ENCODE assay signal across 8 mouse cellular contexts in genomic region chr10:19712421-19712836, GRCm38 (mm10). TPM values are rescaled to one million over a fixed set of nuclear protein-coding genes. Genes with fewer than 3 reads are reported as not detected.
DNase-seq lines count a peak whose midpoint lies in the region; ATAC-seq and TF ChIP-seq lines count a peak whose summit lies in the region.

Gene Il20ra (plus strand): TSS chr10:19712570.

- in situ Hi-C loops in ES-E14 (cut with MboI; ENCODE audit: low sequenced_read_pairs in 2 of 2, unreplicated experiment in 2 of 2): loop anchor here (25.0 kb wide), 3 partner anchors 200 to 400 kb away; partner anchors contain the start of gene Pex7 (in 1 of the 2)

- H3K9ac ChIP-seq in ES-E14 (ENCODE audit: insufficient read depth, low read depth, low read length, poor library complexity, severe bottlenecking): peak within 1 kb of the TSS; percentile 74
- peak within 1 kb of the TSS; percentile 58 for H3K9ac ChIP-seq in forebrain, embryonic 14.5 days (ENCODE audit: low read length)

- peak within 1 kb of the TSS; percentile 91 for H3K4me2 ChIP-seq in forebrain, embryonic 14.5 days (ENCODE audit: low read length)

- peak; percentile 24 for DNase-seq in ES-E14 (ENCODE audit: low read depth, low spot score)
- DNase-seq in adrenal gland, postnatal 36 days: peak; percentile 77 to 79
- peak; percentile 65 for DNase-seq in forebrain, embryonic 14.5 days (ENCODE audit: low spot score)
- peak; percentile 55 for DNase-seq in hindbrain, embryonic 10.5 days (ENCODE audit: low spot score)
- peak; percentile 28 to 55 for DNase-seq in layer of hippocampus, postnatal 36 days
- peak; percentile 47 for DNase-seq in lung, postnatal 36 days
- peak; percentile 65 to 75 for DNase-seq in right cerebral cortex, adult 2 months (ENCODE audit: low spot score in 2 of 2)

- WGBS in forebrain, embryonic 14.5 days: 1% methylated on average over 29 of the region's 29 CpGs
- WGBS in hindbrain, embryonic 10.5 days: 2% methylated on average over 29 of the region's 29 CpGs

- peaks cover 14% of the 10 kb centered on the region; the same call in 1 of the 2 replicates for H3K27me3 ChIP-seq in forebrain, embryonic 14.5 days (replicated peaks; ENCODE audit: control insufficient read depth, insufficient read depth, low read length)
- peaks cover 46% of the 10 kb centered on the region for H3K27me3 ChIP-seq in hindbrain, embryonic 10.5 days (ENCODE audit: insufficient read depth, poor library complexity, severe bottlenecking)

- no peaks in the 10 kb centered on the region for H3K4me1 ChIP-seq in ES-E14 (ENCODE audit: control insufficient read depth in 2 of 2, insufficient read depth in 2 of 2, low read length in 2 of 2, poor library complexity in 1 of 2)
- no peaks in the 10 kb centered on the region; the same call in 1 of the 2 replicates for H3K4me1 ChIP-seq in forebrain, embryonic 14.5 days (ENCODE audit: control insufficient read depth, insufficient read depth, low read length)
- H3K4me1 ChIP-seq in hindbrain, embryonic 10.5 days (replicated peaks): peaks cover 6% of the 10 kb centered on the region

- H3K27ac ChIP-seq in ES-E14 (ENCODE audit: insufficient read depth, low read depth, low read length, poor library complexity, severe bottlenecking): no peak within 1 kb of the TSS
- H3K27ac ChIP-seq in forebrain, embryonic 14.5 days (ENCODE audit: low read depth, low read length): no peak within 1 kb of the TSS
- 0 out of 2 replicates have a peak within 1 kb of the TSS, but pooled peaks have one; percentile 50 for H3K27ac ChIP-seq in hindbrain, embryonic 10.5 days

- ATAC-seq in forebrain, embryonic 14.5 days: peak; percentile 75
- ATAC-seq in activated CD4-positive, CD25-positive, alpha-beta regulatory T cell, adult 4 months: no peak

- peak within 1 kb of the TSS; percentile 59 to 66 for H3K4me3 ChIP-seq in ES-E14 (ENCODE audit: insufficient read depth in 1 of 2, low read depth in 1 of 2, low read length in 2 of 2, poor library complexity in 1 of 2, severe bottlenecking in 1 of 2)
- H3K4me3 ChIP-seq in forebrain, embryonic 14.5 days (ENCODE audit: low read depth, low read length): peak within 1 kb of the TSS; percentile 38
- H3K4me3 ChIP-seq in hindbrain, embryonic 10.5 days: peak within 1 kb of the TSS; percentile 60

- no peaks in the 10 kb centered on the region for H3K36me3 ChIP-seq in ES-E14 (ENCODE audit: control insufficient read depth, insufficient read depth, low read length, poor library complexity, severe bottlenecking)
- no peaks in the 10 kb centered on the region for H3K36me3 ChIP-seq in forebrain, embryonic 14.5 days (ENCODE audit: control insufficient read depth, insufficient read depth, low read length)
- H3K36me3 ChIP-seq in hindbrain, embryonic 10.5 days: no peaks in the 10 kb centered on the region

- H3K9me3 ChIP-seq in ES-E14 (ENCODE audit: control insufficient read depth, insufficient read depth, low read depth, low read length): no peaks in the 10 kb centered on the region
- no peaks in the 10 kb centered on the region for H3K9me3 ChIP-seq in forebrain, embryonic 14.5 days (replicated peaks; ENCODE audit: control insufficient read depth, low read length)
- no peaks in the 10 kb centered on the region for H3K9me3 ChIP-seq in hindbrain, embryonic 10.5 days

TF ChIP-seq in ES-E14, 5 proteins besides CTCF, POLR2A, EP300 and RAD21:
- no peak for TF ChIP-seq ZNF384 (IDR thresholded peaks at IDR 0.05; ENCODE audit: low read depth, low read length)
- no peak for TF ChIP-seq CHD2 (IDR thresholded peaks at IDR 0.05; ENCODE audit: low read depth, low read length)
- TF ChIP-seq HCFC1 (IDR thresholded peaks at IDR 0.05; ENCODE audit: borderline replicate concordance, insufficient read depth, low read length): no peak
- TF ChIP-seq ZC3H11A (IDR thresholded peaks at IDR 0.05; ENCODE audit: borderline replicate concordance, low read depth, low read length): no peak
- no peak for TF ChIP-seq MAFK (IDR thresholded peaks at IDR 0.05; ENCODE audit: insufficient read depth, low read depth, low read length)
TF ChIP-seq in ES-E14: peak in this region for 0.

RNA-seq across cellular contexts. Expression of gene Il20ra, which starts in this region (rescaled TPM):
- 0.16 TPM in 1 of 2 replicates, not detected in the other for total RNA-seq in ES-E14 (2012; rRNA removed)
- total RNA-seq in adrenal gland, postnatal 36 days (2021): 1 to 10 TPM; 2.3 to 3.0 TPM
- polyA plus RNA-seq in forebrain, embryonic 14.5 days (2014; fragmentation: Nextera tagmentation; extraction: Ambion mirVana): not detected in 2 replicates
- polyA plus RNA-seq in hindbrain, embryonic 10.5 days (2016; fragmentation: Nextera tagmentation; extraction: Ambion mirVana): 0.14 TPM in 1 of 2 replicates, not detected in the other
- total RNA-seq in layer of hippocampus, postnatal 36 days (2021): not detected
- polyA plus RNA-seq in activated CD4-positive, CD25-positive, alpha-beta regulatory T cell, adult 4 months (2017; shearing (Covaris generic)): under 1 TPM in 1 of 2 experiments, not detected in 1; 0.22 TPM

Comparison
In these comparisons a context has a peak if more than half of its experiments do, and no peak if none do; other contexts are left out.
1. Peak in DNase-seq, H3K4me3 ChIP-seq and H3K9ac ChIP-seq in ES-E14; RNA of the gene not detected or under 1 TPM.
2. Peak in DNase-seq, ATAC-seq, H3K4me3 ChIP-seq, H3K9ac ChIP-seq and H3K4me2 ChIP-seq in forebrain, embryonic 14.5 days; RNA of the gene not detected or under 1 TPM.
3. Peak in DNase-seq, H3K4me3 ChIP-seq and H3K27ac ChIP-seq in hindbrain, embryonic 10.5 days; RNA of the gene not detected or under 1 TPM.
4. Peak in DNase-seq in layer of hippocampus, postnatal 36 days; RNA of the gene not detected or under 1 TPM.
5. DNase-seq: peak in every context shown above with its lines; median percentile 78 in adrenal gland, postnatal 36 days; 70 in right cerebral cortex, adult 2 months; 65 in forebrain, embryonic 14.5 days; 55 in hindbrain, embryonic 10.5 days; 47 in lung, postnatal 36 days; 42 in layer of hippocampus, postnatal 36 days; 24 in ES-E14.